Mouse (Mus musculus) thymus, adult 2 months (tissue): Measurements from ENCODE around the gene Klc3. TPM values are rescaled to one million over a fixed set of nuclear protein-coding genes. Genes with fewer than 3 reads are reported as not detected.

Source experiments
- DNase-seq: peaks from one replicate; pipeline ENCODE4 v3.0.0; 2021
- H3K27ac ChIP-seq: fragments of 200-500 bp; 2 replicates; pipeline ENCODE4 v1.5.1; 2012; ENCODE audit warnings: low read length, control low read depth; ENCODE audit not compliant: control insufficient read depth, insufficient read depth
- H3K27me3 ChIP-seq: fragments of 200-500 bp; 2 replicates; pipeline ENCODE4 v1.6.1; 2012; ENCODE audit warnings: mild to moderate bottlenecking, low read length, moderate library complexity, mixed read lengths; ENCODE audit not compliant: control insufficient read depth, insufficient read depth
- H3K36me3 ChIP-seq: fragments of 200-500 bp; 2 replicates; pipeline ENCODE4 v1.6.1; 2012; ENCODE audit warnings: mild to moderate bottlenecking, low read length, moderate library complexity; ENCODE audit not compliant: control insufficient read depth, insufficient read depth
- H3K4me1 ChIP-seq: fragments of 200-500 bp; replicated peaks from 2 replicates; pipeline ENCODE4 v1.6.1; 2012; ENCODE audit warnings: low read length; ENCODE audit not compliant: control insufficient read depth, insufficient read depth
- H3K4me3 ChIP-seq: fragments of 200-500 bp; 2 replicates; pipeline ENCODE4 v1.5.1; 2012; ENCODE audit warnings: mild to moderate bottlenecking, low read length, control low read depth, moderate library complexity; ENCODE audit not compliant: control insufficient read depth, insufficient read depth
- CTCF ChIP-seq: fragments of 200-500 bp; IDR thresholded peaks from 2 replicates; pipeline ENCODE4 v1.5.1; 2012; ENCODE audit warnings: mild to moderate bottlenecking, control low read depth, low read length, moderate library complexity, borderline replicate concordance; ENCODE audit not compliant: control insufficient read depth, poor library complexity, insufficient read depth; ENCODE audit errors: extremely low read depth
- POLR2A ChIP-seq: fragments of 200-500 bp; IDR thresholded peaks from 2 replicates; pipeline ENCODE4 v1.6.1; 2012; ENCODE audit warnings: mild to moderate bottlenecking, low read length, control low read depth, moderate library complexity; ENCODE audit not compliant: control insufficient read depth, poor library complexity, insufficient read depth; ENCODE audit errors: extremely low read depth
- WGBS: fragments of 180-500 bp; shearing (Covaris S2); methylation state at CpG from one replicate; pipeline ENCODE4 v1.1.7; 2018; 5-methylcytosine and 5-hydroxymethylcytosine counted together
- polyA plus RNA-seq: library from polyadenylated mRNA; depleted of rRNA; stranded (reverse); fragments of >200 nt; gene quantifications from 2 replicates; pipeline ENCODE4 v1.2.3, GENCODE M21; 2012; rRNA removed

The Klc3 gene
- polyA plus RNA-seq, 1 experiment, result 87.0 TPM

- H3K4me1 ChIP-seq, result peaks cover 10% of the 10 kb centered on the region
- H3K4me3 ChIP-seq, result no peak overlapping the region
- no peak overlapping the region for H3K27ac ChIP-seq
- no peaks in the 10 kb centered on the region for H3K36me3 ChIP-seq
- no peak for DNase-seq
- no peak for TF ChIP-seq CTCF
- no peak for TF ChIP-seq POLR2A
- 93% methylated on average over 13 of the region's 13 CpGs for WGBS
- H3K27me3 ChIP-seq, result no peaks in the 10 kb centered on the region
Measured at GRCm38 (mm10) chr7:19349188-19349915, 54.6 kb downstream of the Klc3 start.

DNA sequence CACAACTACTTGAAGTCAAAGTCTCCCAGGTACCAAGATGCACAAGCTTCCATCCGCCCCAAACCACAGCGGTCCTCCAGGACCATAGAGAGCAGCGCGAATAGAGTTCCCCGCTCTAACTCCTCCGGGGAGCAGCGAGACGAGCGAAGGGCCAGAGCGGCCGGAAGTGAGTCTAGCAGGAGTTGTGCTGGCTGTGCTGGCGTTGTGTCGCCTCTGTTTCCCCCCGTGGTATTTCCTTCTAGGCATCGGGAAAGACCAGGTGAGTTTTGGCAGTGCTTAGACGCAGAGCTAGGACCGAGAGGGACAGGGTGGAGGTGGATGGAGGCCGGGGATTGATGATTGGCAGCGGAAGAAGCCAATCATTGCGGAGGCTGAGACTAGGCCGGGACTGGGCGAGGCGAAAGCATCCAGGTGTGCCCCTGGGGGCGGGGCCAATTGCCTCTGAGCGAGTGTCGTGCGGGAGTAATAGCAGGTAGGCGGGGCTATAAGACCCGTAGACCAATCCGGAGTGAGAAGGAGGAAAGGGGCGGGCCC lies 58.9 kb downstream of the Klc3 start:
- Histone ChIP-seq H3K27me3 (peaks cover 7% of the 10 kb centered on the region; the same call in 1 of the 2 replicates), H3K27ac (peak overlapping the region; percentile 55; the same call in 1 of the 2 replicates), H3K4me3 (peak overlapping the region; percentile 85), H3K4me1 (peaks cover 18% of the 10 kb centered on the region), H3K36me3 (no peaks in the 10 kb centered on the region)
- WGBS, result under 1% methylated on average over 31 of the region's 31 CpGs
- TF ChIP-seq CTCF (peak; percentile 45; the same call in 1 of the 2 replicates), POLR2A (no peak)
- peak; percentile 97 for DNase-seq

Other genes with a start within 250 kb of the Klc3 start
- gene Gipr, start 238.0 kb downstream of the Klc3 start, polyA plus RNA-seq, result 0.73 and 0.79 TPM in 2 replicates
- 38.9 and 40.3 TPM in 2 replicates for gene Eml2, start 227.7 kb downstream of the Klc3 start, polyA plus RNA-seq
- 4.2 and 5.5 TPM in 2 replicates for gene Gpr4, start 191.6 kb downstream of the Klc3 start, polyA plus RNA-seq
- gene Opa3, start 175.8 kb downstream of the Klc3 start, polyA plus RNA-seq, result 46.5 and 46.7 TPM in 2 replicates
- gene Vasp, start 132.3 kb downstream of the Klc3 start, polyA plus RNA-seq, result 325 and 327 TPM in 2 replicates
- gene Ppm1n, start 124.0 kb downstream of the Klc3 start, polyA plus RNA-seq, result 0.57 and 0.63 TPM in 2 replicates
- gene Rtn2, start 121.5 kb downstream of the Klc3 start, polyA plus RNA-seq, result 3.0 and 19.9 TPM in 2 replicates
- 1.8 and 1.9 TPM in 2 replicates for gene Fosb, start 94.1 kb downstream of the Klc3 start, polyA plus RNA-seq
- 62.3 and 63.6 TPM in 2 replicates for gene Ercc1, start 59.3 kb downstream of the Klc3 start, polyA plus RNA-seq
- gene Cd3eap, start 44.6 kb downstream of the Klc3 start, polyA plus RNA-seq, result 7.5 and 8.0 TPM in 2 replicates
- 13.6 and 14.2 TPM in 2 replicates for gene Ppp1r13l, start 44.4 kb downstream of the Klc3 start, polyA plus RNA-seq
- 134 and 137 TPM in 2 replicates for gene Ercc2, start 22.1 kb downstream of the Klc3 start, polyA plus RNA-seq
- gene Ckm, start 672 bp upstream of the Klc3 start, polyA plus RNA-seq, result 19.3 and 332 TPM in 2 replicates
- 36.3 and 48.8 TPM in 2 replicates for gene Mark4, start 54.7 kb upstream of the Klc3 start, polyA plus RNA-seq
- 0.94 and 1.0 TPM in 2 replicates for gene Exoc3l2, start 59.2 kb upstream of the Klc3 start, polyA plus RNA-seq
- gene Bloc1s3, start 104.3 kb upstream of the Klc3 start, polyA plus RNA-seq, result 13.2 and 15.5 TPM in 2 replicates
- gene Trappc6a, start 104.3 kb upstream of the Klc3 start, polyA plus RNA-seq, result 86.7 and 90.2 TPM in 2 replicates
- gene Nkpd1, start 113.7 kb upstream of the Klc3 start, polyA plus RNA-seq, result 1.1 and 1.2 TPM in 2 replicates
- gene Ppp1r37, start 159.0 kb upstream of the Klc3 start, polyA plus RNA-seq, result 130 and 137 TPM in 2 replicates
- gene Zfp296, start 173.2 kb upstream of the Klc3 start, polyA plus RNA-seq, result 4.5 and 4.7 TPM in 2 replicates
- gene Gemin7, start 173.5 kb upstream of the Klc3 start, polyA plus RNA-seq, result 121 and 130 TPM in 2 replicates
- 240 and 315 TPM in 2 replicates for gene Clasrp, start 200.4 kb upstream of the Klc3 start, polyA plus RNA-seq
- gene Relb, start 225.3 kb upstream of the Klc3 start, polyA plus RNA-seq, result 66.9 and 75.6 TPM in 2 replicates